Mouse (Mus musculus): ENCODE measurements around the gene Sec23b. TPM values are rescaled to one million over a fixed set of nuclear protein-coding genes. Genes with fewer than 3 reads are reported as not detected.

Sec23b gene
- 75.2 and 75.6 TPM in 2 replicates for polyA plus RNA-seq (2015; fragmentation: Nextera tagmentation; extraction: Ambion mirVana)

DNA sequence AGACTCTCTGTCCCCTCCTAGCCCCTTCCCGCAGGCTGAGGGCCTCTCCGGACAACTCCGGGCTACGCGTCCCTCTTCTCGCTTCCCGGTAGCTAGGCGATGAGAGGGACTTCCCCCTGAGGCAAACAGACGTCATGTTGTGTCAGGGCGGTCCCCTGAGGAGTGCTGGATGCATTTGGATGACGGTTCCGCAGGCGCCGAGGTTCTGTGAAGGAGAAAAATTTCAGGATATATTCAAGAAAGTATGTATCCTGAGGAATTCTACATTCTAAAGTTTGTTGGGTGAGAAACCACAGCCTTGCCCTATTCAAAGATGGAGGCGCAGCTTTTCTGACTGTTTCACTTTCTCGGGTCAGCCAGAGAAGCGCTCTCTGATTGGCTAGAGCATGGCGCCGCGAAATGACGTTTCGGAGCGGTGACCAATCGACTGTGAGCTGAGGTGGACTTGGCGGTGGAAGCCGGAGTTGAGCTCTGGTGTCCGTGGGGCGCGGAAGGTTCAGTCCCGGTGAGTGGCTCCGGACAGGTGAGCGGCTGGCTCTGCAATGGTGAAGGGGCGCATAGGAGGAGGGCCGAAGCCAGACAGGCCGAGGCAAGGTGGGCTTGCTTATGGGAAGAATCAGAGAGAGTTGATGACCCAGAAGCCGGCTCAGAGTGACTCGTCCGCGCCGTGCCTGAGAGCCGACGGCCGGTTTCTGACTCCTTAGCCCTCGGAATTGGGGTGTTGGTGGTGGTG, at the start of gene Sec23b:
Gene Sec23b (plus strand): TSS at position 410 of the 733 bp plus-strand sequence.
- peak within 1 kb of the TSS; percentile 78 for H3K4me3 ChIP-seq
- no peaks in the 10 kb centered on the region for H3K9me3 ChIP-seq
- WGBS = under 1% methylated on average over 44 of the region's 44 CpGs
- H3K27me3 ChIP-seq = no peaks in the 10 kb centered on the region
- H3K36me3 ChIP-seq = peaks cover 13% of the 10 kb centered on the region
- H3K9ac ChIP-seq = peak within 1 kb of the TSS; percentile 77
- peak within 1 kb of the TSS; percentile 87 for H3K27ac ChIP-seq (replicated peaks)
- H3K4me1 ChIP-seq (replicated peaks) = peaks cover 18% of the 10 kb centered on the region
- peak; percentile 98 for ATAC-seq (ENCODE audit: low read depth)
- peak within 1 kb of the TSS; percentile 69 for H3K4me2 ChIP-seq

DNA sequence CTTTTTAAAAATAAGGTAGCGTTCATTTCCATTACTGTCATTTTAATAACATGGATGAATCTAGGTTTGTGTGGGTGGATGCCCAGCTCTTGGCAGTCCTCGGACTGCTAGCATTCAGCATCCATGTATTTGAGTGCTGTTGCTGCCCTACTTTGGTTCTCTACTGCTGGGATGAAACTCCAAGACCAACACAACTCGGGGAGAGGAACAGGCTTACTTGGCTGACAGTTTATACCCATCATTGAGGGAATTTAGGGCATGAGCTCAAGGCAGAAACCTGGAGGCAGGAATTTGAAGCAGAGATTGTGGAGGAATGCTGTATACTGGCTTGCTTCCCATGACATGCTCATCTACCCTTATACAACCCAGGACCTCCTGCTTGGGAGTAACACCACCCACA, 41.4 kb upstream of the Sec23b start:
- Histone ChIP-seq H3K4me3 (no peak overlapping the region), H3K27ac (replicated peaks) (no peak overlapping the region), H3K36me3 (peaks cover 17% of the 10 kb centered on the region), H3K9ac (no peak overlapping the region), H3K9me3 (no peaks in the 10 kb centered on the region), H3K4me2 (no peak overlapping the region), H3K4me1 (replicated peaks) (no peaks in the 10 kb centered on the region), H3K27me3 (no peaks in the 10 kb centered on the region)
- no peak for ATAC-seq (ENCODE audit: low read depth)
- 86% methylated on average over 3 of the region's 3 CpGs for WGBS

DNA sequence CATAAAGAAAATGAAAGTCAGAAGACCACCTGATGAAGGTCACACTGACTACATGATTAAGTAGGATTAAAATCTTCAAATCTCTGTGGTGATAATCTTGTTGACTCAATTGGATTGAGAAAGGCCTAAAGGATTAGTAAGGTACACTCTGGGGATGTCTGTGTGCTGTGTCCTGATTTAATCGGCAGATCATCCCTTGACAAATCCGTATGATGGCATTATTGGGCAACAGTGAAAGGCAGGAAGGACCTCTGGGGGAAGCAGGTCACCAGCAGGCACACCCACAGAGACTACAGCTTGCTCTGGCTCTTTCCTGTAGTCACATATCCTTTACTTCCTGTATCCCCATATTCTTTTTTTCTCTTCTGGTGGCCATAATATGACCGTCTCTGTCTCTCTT, 36.3 kb upstream of the Sec23b start:
- Histone ChIP-seq H3K27ac (replicated peaks) (no peak overlapping the region), H3K27me3 (no peaks in the 10 kb centered on the region), H3K4me1 (replicated peaks) (no peaks in the 10 kb centered on the region), H3K4me2 (no peak overlapping the region), H3K9ac (no peak overlapping the region), H3K9me3 (no peaks in the 10 kb centered on the region), H3K36me3 (peaks cover 31% of the 10 kb centered on the region), H3K4me3 (no peak overlapping the region)
- ATAC-seq (ENCODE audit: low read depth) = no peak
- 78% methylated on average over 3 of the region's 3 CpGs for WGBS

DNA sequence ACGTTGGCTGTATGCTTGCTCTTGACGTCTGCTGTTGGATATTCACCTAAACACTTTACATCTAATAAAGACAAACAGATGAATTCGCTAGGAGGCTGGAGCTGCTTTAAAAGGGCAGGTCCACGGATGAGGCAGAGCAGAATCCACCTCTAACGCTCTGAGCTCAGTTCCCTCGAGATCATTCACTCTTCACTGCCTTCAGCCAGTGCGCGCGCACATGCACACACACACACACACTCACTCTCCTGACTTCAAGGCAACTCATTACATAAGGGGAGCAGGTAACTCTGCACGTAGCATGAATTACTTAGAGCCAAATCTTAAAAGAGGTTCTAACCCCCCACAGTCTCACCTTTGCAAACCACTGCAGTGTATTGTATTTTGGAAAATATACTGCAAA, 30.2 kb upstream of the Sec23b start:
- 48% methylated on average over 10 of the region's 10 CpGs for WGBS
- H3K9ac ChIP-seq = peak overlapping the region; percentile 92
- H3K27me3 ChIP-seq = 0 out of 2 replicates have a peak, but pooled peaks cover 6% of the 10 kb centered on the region
- H3K4me2 ChIP-seq = peak overlapping the region; percentile 96
- H3K9me3 ChIP-seq = no peaks in the 10 kb centered on the region
- H3K4me1 ChIP-seq (replicated peaks) = peaks cover 31% of the 10 kb centered on the region
- H3K36me3 ChIP-seq = peaks cover 17% of the 10 kb centered on the region
- ATAC-seq (ENCODE audit: low read depth) = no peak
- peak overlapping the region; percentile 95; the same call in 1 of the 2 replicates for H3K4me3 ChIP-seq
- no peak overlapping the region for H3K27ac ChIP-seq (replicated peaks)

DNA sequence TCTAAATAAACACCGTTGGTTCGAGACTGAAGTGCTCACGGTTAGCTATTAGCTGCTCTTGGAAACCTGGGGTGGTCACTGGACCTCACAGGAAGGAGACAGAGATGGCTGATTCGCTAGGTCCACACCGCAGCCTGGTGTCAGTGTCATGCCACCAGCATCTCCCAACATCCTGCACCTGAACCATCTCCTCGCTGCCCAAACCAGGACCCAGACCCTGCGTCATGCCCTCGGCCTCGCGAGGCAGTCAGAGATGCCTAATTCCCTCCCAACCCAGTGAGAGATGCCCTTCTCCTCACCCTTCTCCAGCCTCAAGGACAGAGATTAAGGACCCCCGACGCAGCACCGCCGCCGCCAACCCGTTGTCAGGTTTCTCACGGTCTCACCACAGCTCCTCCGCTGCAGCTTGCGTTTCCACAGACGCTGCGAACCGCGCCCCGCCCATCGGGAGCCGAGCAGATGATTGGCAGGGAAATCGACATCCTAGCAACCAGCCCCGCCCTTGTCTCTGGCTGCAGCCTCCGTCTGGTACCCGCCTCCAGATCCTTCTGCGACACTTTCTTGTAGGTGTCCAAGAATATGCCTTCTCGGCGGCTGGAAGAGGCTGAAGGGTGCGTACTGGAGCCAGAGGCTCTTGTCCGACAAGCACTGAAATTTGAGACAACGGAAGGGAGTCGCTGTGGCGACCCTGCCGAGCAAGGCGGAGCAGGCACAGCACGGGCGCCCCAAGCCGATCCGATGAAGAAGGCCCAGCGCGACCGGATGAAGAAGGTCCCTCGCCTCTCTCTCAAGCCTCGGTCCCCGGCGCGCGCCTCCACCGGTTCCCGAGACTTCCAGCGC, 28.8 kb upstream of the Sec23b start, which contains the start of the genes Dzank1 and Polr3f:
Gene Dzank1 (minus strand): TSS at position 434 of the 840 bp plus-strand sequence.
Gene Polr3f (plus strand): TSS at position 738 of the 840 bp plus-strand sequence.
- Histone ChIP-seq H3K9me3 (no peaks in the 10 kb centered on the region), H3K27me3 (0 out of 2 replicates have a peak, but pooled peaks cover 6% of the 10 kb centered on the region), H3K9ac (peak within 1 kb of the TSS; percentile 92), H3K4me1 (replicated peaks) (peaks cover 31% of the 10 kb centered on the region), H3K4me2 (peak within 1 kb of the TSS; percentile 96), H3K27ac (replicated peaks) (peak within 1 kb of the TSS; percentile 97), H3K4me3 (peak within 1 kb of the TSS; percentile 95), H3K36me3 (peaks cover 15% of the 10 kb centered on the region)
- WGBS = 1% methylated on average over 56 of the region's 56 CpGs
- ATAC-seq (ENCODE audit: low read depth) = peak; percentile 98

DNA sequence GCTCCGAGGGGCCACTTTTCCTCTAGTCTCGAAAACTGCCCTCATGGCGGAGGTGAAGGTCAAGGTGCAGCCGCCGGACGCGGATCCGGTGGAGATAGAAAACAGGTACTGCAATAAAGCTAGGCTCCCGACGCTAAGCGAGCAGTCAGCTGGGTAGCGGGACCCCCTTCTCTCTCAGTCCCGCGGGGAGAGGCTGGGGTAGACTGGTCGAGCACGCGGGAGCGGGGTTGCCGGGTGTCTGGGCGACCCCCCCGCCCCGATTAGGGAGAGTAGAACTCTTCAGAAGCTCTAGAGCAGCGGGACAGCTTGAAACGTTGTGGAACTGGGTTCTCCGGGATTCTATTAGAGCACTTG, 28.2 kb upstream of the Sec23b start:
- ATAC-seq (ENCODE audit: low read depth) = peak; percentile 68
- peaks cover 31% of the 10 kb centered on the region for H3K4me1 ChIP-seq (replicated peaks)
- peak overlapping the region; percentile 92 for H3K9ac ChIP-seq
- WGBS = under 1% methylated on average over 25 of the region's 25 CpGs
- H3K36me3 ChIP-seq = peaks cover 19% of the 10 kb centered on the region
- H3K4me3 ChIP-seq = peak overlapping the region; percentile 95
- 0 out of 2 replicates have a peak, but pooled peaks cover 6% of the 10 kb centered on the region for H3K27me3 ChIP-seq
- peak overlapping the region; percentile 96 for H3K4me2 ChIP-seq
- H3K9me3 ChIP-seq = no peaks in the 10 kb centered on the region
- peak overlapping the region; percentile 97 for H3K27ac ChIP-seq (replicated peaks)

DNA sequence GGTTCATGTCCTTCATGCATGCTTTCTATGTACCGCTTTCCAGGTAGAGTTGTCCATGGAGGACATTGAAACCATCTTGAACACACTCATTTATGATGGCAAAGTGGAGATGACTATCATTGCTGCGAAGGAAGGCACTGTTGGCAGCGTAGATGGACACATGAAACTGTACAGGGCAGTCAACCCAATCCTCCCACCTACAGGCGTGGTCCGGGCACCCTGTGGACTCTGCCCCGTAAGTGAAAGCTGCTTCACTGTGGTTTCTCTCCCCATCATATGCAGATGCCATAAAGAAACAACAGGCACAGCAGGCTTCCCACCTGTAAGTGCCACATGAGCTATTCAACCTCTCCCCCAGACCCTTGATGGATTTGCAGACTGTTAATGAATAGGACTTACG, 18.9 kb upstream of the Sec23b start:
- WGBS = 95% methylated on average over 7 of the region's 7 CpGs
- ATAC-seq (ENCODE audit: low read depth) = no peak
- no peak overlapping the region for H3K4me2 ChIP-seq

DNA sequence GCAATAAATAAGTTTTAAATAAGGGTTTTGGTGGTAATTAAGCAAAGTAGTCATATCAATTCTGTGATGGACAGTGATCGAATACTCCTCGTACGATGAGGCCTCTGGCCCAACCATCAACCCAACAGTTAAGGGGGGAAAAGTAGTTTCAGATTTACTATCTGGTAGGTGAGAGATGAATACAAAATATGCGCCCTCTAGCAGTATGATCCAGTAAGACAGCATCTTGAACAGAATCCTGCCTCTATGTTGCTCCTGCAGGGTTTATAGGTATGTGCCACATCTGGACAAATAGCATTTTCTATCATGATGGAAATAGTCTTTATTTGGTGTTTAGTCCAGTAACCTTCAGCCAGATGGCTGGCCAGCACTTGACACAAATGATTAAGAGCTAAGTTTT, 14.8 kb upstream of the Sec23b start:
- H3K36me3 ChIP-seq = peaks cover 93% of the 10 kb centered on the region
- H3K4me3 ChIP-seq = no peak overlapping the region
- no peaks in the 10 kb centered on the region for H3K27me3 ChIP-seq
- H3K9me3 ChIP-seq = no peaks in the 10 kb centered on the region
- H3K27ac ChIP-seq (replicated peaks) = no peak overlapping the region
- H3K9ac ChIP-seq = no peak overlapping the region
- H3K4me2 ChIP-seq = no peak overlapping the region
- no peak for ATAC-seq (ENCODE audit: low read depth)
- WGBS = 88% methylated on average over 4 of the region's 4 CpGs
- no peaks in the 10 kb centered on the region for H3K4me1 ChIP-seq (replicated peaks)

More for the DNA sequence above, 18.9 kb upstream of the Sec23b start:
- H3K36me3 ChIP-seq = peaks cover 92% of the 10 kb centered on the region
- H3K9me3 ChIP-seq = no peaks in the 10 kb centered on the region
- H3K27me3 ChIP-seq = no peaks in the 10 kb centered on the region
- no peak overlapping the region for H3K4me3 ChIP-seq
- no peaks in the 10 kb centered on the region for H3K4me1 ChIP-seq (replicated peaks)
- no peak overlapping the region for H3K9ac ChIP-seq
- no peak overlapping the region for H3K27ac ChIP-seq (replicated peaks)

DNA sequence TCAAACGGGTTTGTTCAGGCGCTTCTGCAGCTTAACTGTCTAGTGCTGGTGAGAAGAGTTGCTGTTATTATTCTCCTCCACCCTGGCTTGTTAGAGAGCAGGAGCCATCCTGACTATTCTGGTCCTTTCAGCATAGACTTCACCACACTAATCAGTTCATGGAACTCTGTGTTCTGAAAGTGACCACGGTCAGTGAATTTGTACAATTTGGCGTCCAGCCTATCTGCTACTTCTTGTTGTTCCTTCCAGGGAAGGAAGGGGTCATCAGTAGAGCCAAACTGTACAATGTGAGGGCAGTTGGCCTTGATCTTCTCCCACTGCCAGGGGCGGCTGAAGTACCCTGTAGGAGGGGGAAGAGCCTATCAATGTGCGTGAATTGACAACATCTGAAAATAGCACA, 12.4 kb upstream of the Sec23b start:
- no peak overlapping the region for H3K4me2 ChIP-seq
- WGBS = 91% methylated on average over 6 of the region's 6 CpGs
- H3K9me3 ChIP-seq = no peaks in the 10 kb centered on the region
- no peak overlapping the region for H3K4me3 ChIP-seq
- no peak overlapping the region for H3K9ac ChIP-seq
- H3K27me3 ChIP-seq = no peaks in the 10 kb centered on the region
- H3K27ac ChIP-seq (replicated peaks) = no peak overlapping the region
- no peaks in the 10 kb centered on the region for H3K4me1 ChIP-seq (replicated peaks)
- ATAC-seq (ENCODE audit: low read depth) = no peak
- H3K36me3 ChIP-seq = peaks cover 93% of the 10 kb centered on the region

DNA sequence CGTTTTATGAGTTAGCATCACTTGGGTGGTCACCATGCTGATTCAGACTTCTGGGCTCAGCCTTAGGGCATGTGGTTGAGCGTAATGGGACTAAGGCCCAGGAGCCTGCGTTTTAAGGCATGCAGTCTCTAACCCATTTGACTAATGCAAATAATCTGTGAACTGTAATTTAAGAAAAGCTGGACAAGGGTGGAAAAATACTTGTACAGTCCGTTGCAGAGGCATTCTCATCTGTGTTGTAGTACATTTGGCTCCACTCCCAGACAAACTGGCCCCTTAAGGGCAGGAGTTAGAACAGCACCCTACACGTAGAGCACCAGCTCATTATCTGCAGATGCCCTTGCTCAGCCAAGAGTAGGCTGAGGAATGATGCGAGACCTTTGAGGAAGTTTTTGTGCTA, 11.4 kb upstream of the Sec23b start:
- no peaks in the 10 kb centered on the region for H3K9me3 ChIP-seq
- peaks cover 6% of the 10 kb centered on the region for H3K4me1 ChIP-seq (replicated peaks)
- WGBS = 84% methylated on average over 6 of the region's 6 CpGs
- no peaks in the 10 kb centered on the region for H3K27me3 ChIP-seq
- no peak overlapping the region for H3K27ac ChIP-seq (replicated peaks)
- H3K36me3 ChIP-seq = peaks cover 83% of the 10 kb centered on the region
- H3K9ac ChIP-seq = no peak overlapping the region
- H3K4me2 ChIP-seq = no peak overlapping the region
- no peak overlapping the region for H3K4me3 ChIP-seq
- no peak for ATAC-seq (ENCODE audit: low read depth)

DNA sequence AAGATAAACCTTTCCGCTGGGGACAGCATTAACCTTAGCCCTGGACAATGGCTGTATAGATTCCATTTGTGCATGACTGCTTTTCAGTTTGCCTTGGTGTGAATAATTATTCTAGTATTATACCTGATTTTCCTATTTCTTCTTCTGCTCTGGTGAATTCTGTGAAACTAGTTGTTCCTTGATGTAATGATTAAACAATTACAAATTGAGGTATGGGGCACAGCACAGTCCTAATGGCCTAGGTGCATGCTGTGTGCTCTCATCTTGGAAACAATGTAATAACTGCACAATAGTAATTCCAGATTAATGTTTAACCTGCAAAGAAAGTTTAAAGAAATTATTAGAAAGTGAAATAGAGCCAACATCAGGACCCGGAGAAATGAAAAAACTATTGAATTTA, 11.0 kb upstream of the Sec23b start:
- peaks cover 79% of the 10 kb centered on the region for H3K36me3 ChIP-seq
- H3K27me3 ChIP-seq = no peaks in the 10 kb centered on the region
- H3K4me2 ChIP-seq = no peak overlapping the region
- H3K4me3 ChIP-seq = no peak overlapping the region
- ATAC-seq (ENCODE audit: low read depth) = no peak
- WGBS = 93% methylated on average over 2 of the region's 2 CpGs
- H3K9me3 ChIP-seq = no peaks in the 10 kb centered on the region
- H3K9ac ChIP-seq = no peak overlapping the region
- no peak overlapping the region for H3K27ac ChIP-seq (replicated peaks)
- peaks cover 9% of the 10 kb centered on the region for H3K4me1 ChIP-seq (replicated peaks)

DNA sequence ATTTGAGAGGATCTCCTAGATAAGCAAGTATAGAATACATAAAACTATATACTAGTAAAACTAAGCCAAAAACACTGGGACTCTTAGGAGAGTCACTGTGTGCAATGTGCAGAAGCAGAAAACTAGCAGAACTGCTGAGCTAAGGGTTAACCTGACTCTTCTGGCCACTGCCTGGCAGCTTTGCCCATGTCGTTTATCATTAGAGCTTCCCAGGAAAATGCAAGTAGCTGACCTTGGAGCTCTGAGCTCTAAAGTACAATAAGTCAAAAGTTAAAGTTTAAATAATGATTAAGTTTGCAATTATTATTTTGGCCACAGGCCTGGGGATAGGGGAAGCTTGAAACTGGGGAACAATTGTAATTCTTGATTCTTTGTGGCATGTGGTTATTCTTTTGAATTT, 10.5 kb upstream of the Sec23b start:
- H3K27me3 ChIP-seq = no peaks in the 10 kb centered on the region
- no peak overlapping the region for H3K4me2 ChIP-seq
- H3K27ac ChIP-seq (replicated peaks) = no peak overlapping the region
- WGBS = 70% methylated on average over 1 of the region's 1 CpGs
- no peak for ATAC-seq (ENCODE audit: low read depth)
- H3K9me3 ChIP-seq = no peaks in the 10 kb centered on the region
- no peak overlapping the region for H3K4me3 ChIP-seq
- H3K4me1 ChIP-seq (replicated peaks) = peaks cover 10% of the 10 kb centered on the region
- no peak overlapping the region for H3K9ac ChIP-seq
- H3K36me3 ChIP-seq = peaks cover 75% of the 10 kb centered on the region

All from neural tube, embryonic 13.5 days (tissue).